Mouse (Mus musculus): ENCODE measurements around the gene Vps54.

- no peak for TF ChIP-seq CTCF (IDR thresholded peaks at IDR 0.05; ENCODE audit: low read depth)
- no peak for TF ChIP-seq EP300 (optimal IDR thresholded peaks at IDR 0.05)
Observed at GRCm38 (mm10) chr11:21224041-21224440, 15.0 kb upstream of the Vps54 start.
